Mouse (Mus musculus) hindbrain, embryonic 12.5 days (tissue): ENCODE results near the gene Pdcd1. TPM values are rescaled to one million over a fixed set of nuclear protein-coding genes. Genes with fewer than 3 reads are reported as not detected.
"Not testable (repeated sequence)": the region's sequence is repeated elsewhere in the genome, so short reads cannot be mapped to it uniquely, and the experiment has no call there.

ENCODE experiments used
- ATAC-seq: fragments of 200-750 bp; cut with Nextera tagmentation; 2 replicates; pipeline ENCODE4 v1.8.0; 2017; ENCODE audit warnings: moderate TSS enrichment; ENCODE audit not compliant: low FRiP score
- H3K27ac ChIP-seq: fragments of 300-500 bp; sonication (generic); 2 replicates; pipeline ENCODE4 v1.5.1; 2016; ENCODE audit warnings: mild to moderate bottlenecking
- H3K27me3 ChIP-seq: fragments of 300-500 bp; sonication (generic); 2 replicates; pipeline ENCODE4 v1.6.1; 2016; ENCODE audit warnings: mild to moderate bottlenecking
- H3K36me3 ChIP-seq: fragments of 300-500 bp; sonication (generic); 2 replicates; pipeline ENCODE4 v1.6.1; 2016; ENCODE audit warnings: mild to moderate bottlenecking
- H3K4me1 ChIP-seq: fragments of 300-500 bp; sonication (generic); 2 replicates; pipeline ENCODE4 v1.6.1; 2016
- H3K4me2 ChIP-seq: fragments of 300-500 bp; sonication (generic); replicated peaks from 2 replicates; pipeline ENCODE4 v1.6.1; 2016; ENCODE audit warnings: mild to moderate bottlenecking
- H3K4me3 ChIP-seq: fragments of 300-500 bp; sonication (generic); 2 replicates; pipeline ENCODE4 v1.5.1; 2016; ENCODE audit warnings: mild to moderate bottlenecking
- H3K9ac ChIP-seq: fragments of 300-500 bp; sonication (generic); 2 replicates; pipeline ENCODE4 v1.6.1; 2016; ENCODE audit warnings: mild to moderate bottlenecking, moderate library complexity
- H3K9me3 ChIP-seq: fragments of 300-500 bp; sonication (generic); replicated peaks from 2 replicates; pipeline ENCODE4 v1.6.1; 2016; ENCODE audit warnings: mild to moderate bottlenecking
- WGBS: fragments of 180-500 bp; shearing (Covaris S2); methylation state at CpG from one replicate; pipeline ENCODE4 v1.1.7; 2016; 5-methylcytosine and 5-hydroxymethylcytosine counted together
- polyA plus RNA-seq: library from polyadenylated mRNA; unstranded; fragments of >200 nt; fragmentation: Nextera tagmentation; extraction: Ambion mirVana; gene quantifications from 2 replicates; pipeline ENCODE4 v1.2.1, GENCODE M21; 2016

The Pdcd1 gene
- polyA plus RNA-seq, 1 experiment from 2014 or later, result 0.10 TPM

GRCm38 (mm10) chr1:94020151-94020550, 32.2 kb downstream of the Pdcd1 start, which contains the start of gene Neu4:
Gene Neu4, plus strand, starts transcription at chr1:94020451.
- H3K4me2 ChIP-seq, result no peak within 1 kb of the TSS
- no peak for ATAC-seq
- no peaks in the 10 kb centered on the region; the same call in 1 of the 2 replicates for H3K9me3 ChIP-seq
- no peak within 1 kb of the TSS for H3K27ac ChIP-seq
- no peak within 1 kb of the TSS for H3K9ac ChIP-seq
- WGBS, result 90% methylated on average over 6 of the region's 6 CpGs
- H3K27me3 ChIP-seq, result no peaks in the 10 kb centered on the region
- H3K4me3 ChIP-seq, result no peak within 1 kb of the TSS
- no peaks in the 10 kb centered on the region for H3K4me1 ChIP-seq
- H3K36me3 ChIP-seq, result no peaks in the 10 kb centered on the region

DNA sequence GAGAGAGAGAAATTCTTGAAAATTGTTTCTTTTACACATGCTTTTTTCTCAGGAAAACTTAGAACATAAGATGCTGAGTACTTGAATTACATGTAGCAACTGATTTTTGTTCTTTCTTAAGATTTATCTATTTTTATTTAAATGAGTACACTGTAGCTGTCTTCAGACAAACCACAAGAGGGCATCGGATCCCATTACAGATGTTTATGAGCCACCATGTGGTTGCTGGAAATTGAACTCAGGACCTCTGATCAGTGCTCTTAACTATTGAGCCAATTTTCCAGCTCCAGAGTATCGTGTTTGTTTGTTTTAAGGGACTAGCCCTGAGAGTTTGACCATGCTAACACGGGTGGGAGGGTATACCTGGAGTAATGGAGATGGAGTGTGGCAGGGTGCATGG, 40.7 kb downstream of the Pdcd1 start:
- ATAC-seq, result no peak
- no peak overlapping the region for H3K9ac ChIP-seq
- no peaks in the 10 kb centered on the region for H3K36me3 ChIP-seq
- H3K9me3 ChIP-seq, result no peaks in the 10 kb centered on the region
- H3K4me2 ChIP-seq, result no peak overlapping the region
- no peak overlapping the region for H3K4me3 ChIP-seq
- no peak overlapping the region for H3K27ac ChIP-seq
- H3K4me1 ChIP-seq, result no peaks in the 10 kb centered on the region
- no peaks in the 10 kb centered on the region for H3K27me3 ChIP-seq
- 64% methylated on average over 3 of the region's 3 CpGs for WGBS

DNA sequence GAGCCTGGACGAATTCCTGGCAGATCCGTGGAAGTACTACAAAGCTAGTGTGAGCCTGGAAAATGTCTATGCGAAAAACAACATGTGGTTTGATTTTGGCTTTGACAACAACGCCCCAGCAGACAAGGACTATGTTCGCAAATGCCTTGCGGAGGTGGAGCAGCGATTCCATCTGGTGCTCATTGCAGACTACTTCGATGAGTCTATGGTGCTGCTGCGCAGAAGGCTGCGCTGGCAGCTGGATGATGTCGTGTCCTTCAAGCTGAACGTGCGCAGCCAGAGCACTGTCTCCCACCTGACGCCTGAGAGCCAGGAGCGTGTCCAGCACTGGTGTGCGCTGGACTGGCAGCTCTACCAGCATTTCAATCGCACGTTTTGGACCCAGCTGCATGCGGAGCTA, 43.5 kb downstream of the Pdcd1 start:
- not testable (repeated sequence) for H3K4me3 ChIP-seq, H3K4me2 ChIP-seq, H3K27ac ChIP-seq, H3K9ac ChIP-seq, H3K36me3 ChIP-seq, H3K27me3 ChIP-seq, H3K4me1 ChIP-seq, H3K9me3 ChIP-seq, ATAC-seq
- WGBS, result 96% methylated on average over 16 of the region's 19 CpGs

DNA sequence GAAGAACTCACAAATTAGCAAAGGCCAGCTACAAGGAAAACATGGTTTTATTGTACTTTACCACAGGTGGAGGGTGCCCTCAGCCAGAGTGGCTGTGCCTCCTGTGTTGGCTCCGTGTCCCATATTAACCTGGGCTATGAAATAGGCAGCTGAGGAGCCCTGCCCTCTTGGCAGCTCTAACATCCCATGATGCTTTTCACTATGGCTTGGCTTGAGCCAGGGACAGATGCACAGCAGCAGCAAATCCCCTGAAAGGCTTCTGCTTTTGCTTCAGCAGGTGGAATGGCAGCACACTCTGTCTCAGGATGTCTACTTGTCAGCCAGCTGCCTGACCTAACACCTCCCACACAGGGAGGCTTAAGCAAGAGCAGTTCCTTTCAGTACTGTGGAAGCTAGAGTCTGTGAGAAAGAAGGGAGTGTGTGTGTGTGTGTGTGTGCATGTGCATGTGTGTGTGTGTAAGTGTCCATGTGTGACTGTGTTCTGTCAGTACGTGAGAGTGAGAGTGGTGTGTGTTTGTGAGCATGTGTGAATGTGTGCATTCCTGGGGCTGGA, 46.3 kb downstream of the Pdcd1 start:
- H3K27ac ChIP-seq, H3K4me2 ChIP-seq, H3K9ac ChIP-seq, H3K4me1 ChIP-seq, H3K27me3 ChIP-seq, H3K36me3 ChIP-seq, H3K4me3 ChIP-seq, H3K9me3 ChIP-seq, ATAC-seq: not testable (repeated sequence)
- WGBS, result 76% methylated on average over 2 of the region's 2 CpGs

GRCm38 (mm10) chr1:94001023-94001422, 51.3 kb downstream of the Pdcd1 start:
- no peak overlapping the region for H3K27ac ChIP-seq
- no peaks in the 10 kb centered on the region for H3K27me3 ChIP-seq
- no peak for ATAC-seq
- H3K9ac ChIP-seq, result no peak overlapping the region
- no peaks in the 10 kb centered on the region for H3K9me3 ChIP-seq
- no peak overlapping the region for H3K4me2 ChIP-seq
- H3K4me1 ChIP-seq, result no peaks in the 10 kb centered on the region
- WGBS, result 85% methylated on average over 2 of the region's 2 CpGs
- no peak overlapping the region for H3K4me3 ChIP-seq
- no peaks in the 10 kb centered on the region for H3K36me3 ChIP-seq

- H3K4me3 ChIP-seq, H3K4me1 ChIP-seq, H3K4me2 ChIP-seq, H3K36me3 ChIP-seq, ATAC-seq, H3K9ac ChIP-seq, H3K9me3 ChIP-seq, H3K27ac ChIP-seq, H3K27me3 ChIP-seq: not testable (repeated sequence)
- 86% methylated on average over 3 of the region's 3 CpGs for WGBS
Measured at GRCm38 (mm10) chr1:93991491-93991890, 60.9 kb downstream of the Pdcd1 start.

DNA sequence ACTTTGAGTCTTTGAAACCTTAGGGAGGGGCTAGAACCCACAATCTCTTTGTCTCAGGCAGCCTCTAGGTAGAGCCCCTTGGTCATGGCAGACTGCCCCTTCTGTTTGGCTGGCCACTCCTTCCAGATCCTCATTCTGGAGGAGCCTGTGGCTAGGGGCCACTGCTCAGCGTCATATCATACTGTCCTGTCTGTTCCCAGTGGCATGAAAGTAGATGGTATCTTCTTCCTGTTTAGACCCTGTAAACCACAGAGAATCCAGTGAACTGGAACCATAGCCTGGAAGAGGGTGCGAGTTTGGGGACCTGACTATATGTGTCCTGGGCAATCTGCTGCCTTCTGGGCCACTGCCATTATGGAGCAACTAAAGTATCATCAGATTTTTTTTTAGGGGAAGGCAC, 61.3 kb downstream of the Pdcd1 start:
- not testable (repeated sequence) for H3K36me3 ChIP-seq

DNA sequence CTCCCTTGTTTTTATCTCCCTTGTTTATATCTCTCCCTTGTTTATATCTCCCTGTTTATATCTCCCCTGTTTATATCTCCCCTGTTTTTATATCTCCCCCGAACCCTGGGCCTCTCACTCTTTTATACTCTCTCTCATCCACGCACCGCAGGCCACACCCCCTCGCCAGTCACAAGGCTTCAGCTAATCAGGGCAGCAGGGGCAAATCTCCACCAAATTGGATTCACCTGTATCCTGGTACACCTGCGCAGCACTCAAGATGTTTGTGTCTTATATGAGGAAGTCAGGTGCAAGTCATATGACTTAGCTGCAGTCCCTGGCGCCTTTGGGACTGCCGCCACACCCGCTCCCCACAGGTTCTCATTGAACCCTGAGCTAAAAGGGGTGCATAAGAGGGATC, 62.1 kb downstream of the Pdcd1 start, which contains the start of gene Gal3st2c:
TSS of gene Gal3st2c (plus strand) at position 301 of the 400 bp plus-strand sequence.
- not testable (repeated sequence) for H3K27ac ChIP-seq, H3K4me1 ChIP-seq, ATAC-seq, H3K36me3 ChIP-seq, H3K27me3 ChIP-seq, H3K4me3 ChIP-seq, H3K9ac ChIP-seq, H3K9me3 ChIP-seq, H3K4me2 ChIP-seq
- WGBS, result 85% methylated on average over 7 of the region's 8 CpGs

More for the DNA sequence above, 61.3 kb downstream of the Pdcd1 start:
- not testable (repeated sequence) for H3K4me1 ChIP-seq, H3K9me3 ChIP-seq, H3K27ac ChIP-seq, ATAC-seq, H3K27me3 ChIP-seq, H3K4me3 ChIP-seq, H3K9ac ChIP-seq, H3K4me2 ChIP-seq
- 85% methylated on average over 2 of the region's 2 CpGs for WGBS

DNA sequence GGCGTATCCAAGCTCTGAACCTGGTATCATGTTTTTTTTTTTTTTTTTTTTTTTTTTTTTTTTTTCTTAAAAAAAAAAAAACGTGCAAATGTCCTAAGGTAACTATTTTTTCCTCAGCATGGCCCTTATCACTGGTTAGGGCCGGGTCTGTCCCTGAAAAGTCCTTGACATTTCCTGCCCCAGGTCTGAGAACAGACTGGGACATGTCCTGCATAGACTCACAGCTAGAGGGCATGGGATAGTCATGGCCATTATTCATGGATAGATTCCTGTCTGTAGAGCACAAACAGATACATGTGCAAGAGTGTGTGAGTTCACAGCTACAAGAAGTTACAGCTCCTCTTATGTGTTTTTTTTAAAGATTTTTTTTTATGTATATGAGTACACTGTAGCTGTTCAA, 63.6 kb downstream of the Pdcd1 start:
- no peak overlapping the region for H3K27ac ChIP-seq
- H3K4me3 ChIP-seq, result no peak overlapping the region
- H3K4me2 ChIP-seq, result no peak overlapping the region
- H3K9me3 ChIP-seq, result no peaks in the 10 kb centered on the region
- 80% methylated on average over 3 of the region's 3 CpGs for WGBS
- no peak overlapping the region for H3K9ac ChIP-seq
- no peaks in the 10 kb centered on the region for H3K36me3 ChIP-seq
- H3K27me3 ChIP-seq, result no peaks in the 10 kb centered on the region
- H3K4me1 ChIP-seq, result no peaks in the 10 kb centered on the region
- ATAC-seq, result no peak

Other genes with a start within 250 kb of the Pdcd1 start
- gene Ing5, start 248.6 kb downstream of the Pdcd1 start, polyA plus RNA-seq, result 15.0 and 15.8 TPM in 2 replicates
- gene D2hgdh, start 227.6 kb downstream of the Pdcd1 start, polyA plus RNA-seq, result 16.8 and 17.0 TPM in 2 replicates
- gene Gal3st2, start 191.2 kb downstream of the Pdcd1 start, polyA plus RNA-seq, result not detected in 2 replicates
- gene Gal3st2b, start 134.2 kb downstream of the Pdcd1 start, polyA plus RNA-seq, result 0.08 TPM in 1 of 2 replicates, not detected in the other
- not detected in 2 replicates for gene Gal3st2c, start 62.0 kb downstream of the Pdcd1 start, polyA plus RNA-seq
- gene Neu4, start 32.1 kb downstream of the Pdcd1 start, polyA plus RNA-seq, result not detected in 2 replicates